Mouse (Mus musculus) G1E (cell line): ENCODE data around the gene Il17rd.

ENCODE experiments used
- CTCF ChIP-seq: IDR thresholded peaks from 2 replicates; pipeline ENCODE4 v1.5.1; 2012; ENCODE audit warnings: low read depth, low read length, inconsistent platforms, mixed read lengths
- GATA1 ChIP-seq: IDR thresholded peaks from 2 replicates; pipeline ENCODE4 v1.6.1; 2012; ENCODE audit warnings: borderline replicate concordance, low read length, inconsistent platforms, mixed read lengths
- POLR2AphosphoS5 ChIP-seq: IDR thresholded peaks from 2 replicates; pipeline ENCODE4 v1.6.1; 2012; ENCODE audit warnings: low read depth, low read length, inconsistent platforms; ENCODE audit not compliant: insufficient replicate concordance
- TAL1 ChIP-seq: conservative IDR thresholded peaks from 2 replicates; pipeline ENCODE4 v1.6.1; 2012; ENCODE audit warnings: low read depth, low read length, inconsistent platforms, mixed read lengths

GRCm38 (mm10) chr14:27058535-27059223, 19.9 kb downstream of the Il17rd start:
- TF ChIP-seq CTCF (no peak), GATA1 (no peak), TAL1 (no peak), POLR2AphosphoS5 (no peak)
